Mouse (Mus musculus): ENCODE results near the gene Zfp106.

The Zfp106 gene

GRCm38 (mm10) chr2:120544732-120545131 is 18.9 kb downstream of the Zfp106 start:
- no peak for DNase-seq (ENCODE audit: low spot score)

GRCm38 (mm10) chr2:120539778-120540208 is 23.9 kb downstream of the Zfp106 start:
- DNase-seq (ENCODE audit: low spot score): no peak

GRCm38 (mm10) chr2:120539333-120539732 is 24.3 kb downstream of the Zfp106 start:
- no peak for DNase-seq (ENCODE audit: low spot score)

- no peak for DNase-seq (ENCODE audit: low spot score)
Observed at GRCm38 (mm10) chr2:120531223-120531622, 32.4 kb downstream of the Zfp106 start.

DNA sequence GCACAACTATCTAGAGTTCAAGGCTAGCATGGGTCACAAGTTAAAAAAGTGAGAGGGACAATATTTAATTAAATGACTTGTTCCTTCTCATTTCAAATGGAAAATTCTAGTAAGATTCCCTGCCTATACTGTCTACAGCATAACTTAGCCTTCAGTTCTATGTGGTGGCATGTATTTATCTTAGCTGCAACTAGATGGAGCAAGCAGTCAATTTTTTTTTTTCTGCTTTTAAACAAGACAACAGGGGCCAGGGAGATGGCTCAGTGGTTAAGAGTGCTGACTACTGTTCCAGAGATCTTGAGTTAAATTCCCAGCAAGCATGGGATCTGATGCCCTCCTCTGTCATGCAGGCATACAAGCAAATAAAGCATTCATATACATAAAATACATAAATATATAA is 34.1 kb downstream of the Zfp106 start:
- no peak for DNase-seq (ENCODE audit: low spot score)

DNA sequence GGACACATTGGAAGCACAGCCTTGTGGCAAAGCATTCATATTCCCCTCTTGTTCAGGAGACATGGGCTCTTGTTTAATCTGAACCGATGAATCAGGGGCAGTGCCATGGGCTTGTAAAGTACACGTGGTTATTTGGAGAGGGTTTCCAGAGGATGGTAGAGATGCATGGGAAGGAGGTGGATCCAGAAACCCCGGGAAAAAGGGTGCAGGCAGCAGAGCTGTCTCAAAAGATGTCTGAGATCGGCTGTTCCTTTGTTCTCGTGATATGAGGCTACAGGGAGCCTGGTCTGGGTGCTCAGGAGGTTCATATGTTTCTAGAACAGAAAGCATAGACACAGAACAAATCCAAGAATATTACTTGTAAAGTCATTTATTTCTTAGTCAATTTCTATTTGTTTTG is 36.9 kb downstream of the Zfp106 start:
- DNase-seq (ENCODE audit: low spot score): no peak

DNA sequence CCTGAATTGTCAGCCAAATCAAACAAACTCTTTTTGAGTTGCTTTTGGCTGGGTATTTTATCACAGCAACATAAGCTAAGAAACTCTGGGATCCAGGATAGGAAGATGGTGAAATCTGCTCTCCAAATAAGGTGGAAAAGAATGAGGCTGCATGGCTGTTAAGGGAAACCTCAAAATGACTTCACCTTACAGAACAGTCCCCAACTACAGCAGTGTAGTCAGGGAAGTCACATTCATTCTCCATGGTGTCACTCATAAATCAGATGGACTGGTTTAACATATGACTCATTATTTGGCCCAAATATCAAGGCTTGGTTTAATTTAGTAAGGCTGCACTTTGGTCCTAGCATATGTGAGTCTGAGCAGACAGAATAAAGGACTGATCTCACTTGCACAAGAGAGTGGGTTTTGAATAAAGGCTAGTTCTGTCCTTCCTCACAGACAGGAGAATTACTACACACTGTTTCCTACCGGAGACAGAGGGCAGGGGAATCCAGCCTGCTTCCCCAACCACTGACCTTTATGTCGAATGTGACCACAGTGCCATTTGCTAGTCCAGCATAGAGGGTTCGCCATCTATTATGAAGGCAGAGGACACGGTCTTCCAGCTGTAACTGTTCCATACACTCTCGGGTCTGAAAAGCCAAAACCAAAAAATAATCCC is 45.0 kb downstream of the Zfp106 start:
- no peak for DNase-seq (ENCODE audit: low spot score)

GRCm38 (mm10) chr2:120514181-120514580 is 49.5 kb downstream of the Zfp106 start:
- DNase-seq (ENCODE audit: low spot score): no peak

DNA sequence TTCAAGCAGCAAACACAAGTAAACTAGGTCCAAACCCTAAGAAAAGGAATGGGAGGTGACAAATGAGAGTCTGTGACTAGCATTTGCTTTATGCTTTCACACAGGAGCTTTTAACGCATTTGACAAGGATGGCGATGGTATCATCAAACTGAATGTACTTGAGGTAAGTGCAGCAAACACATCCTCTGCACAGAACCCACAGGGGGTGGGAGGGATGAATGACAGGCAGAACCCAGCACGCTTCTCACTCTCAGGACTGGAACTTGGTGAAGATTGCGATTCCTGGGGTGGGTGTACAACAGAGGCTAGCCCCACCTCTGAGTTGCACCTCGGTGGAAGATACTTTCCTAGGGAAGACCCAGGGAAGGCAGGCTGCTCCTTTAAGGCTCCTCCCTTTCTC is 59.7 kb downstream of the Zfp106 start:
- DNase-seq (ENCODE audit: low spot score): no peak

DNA sequence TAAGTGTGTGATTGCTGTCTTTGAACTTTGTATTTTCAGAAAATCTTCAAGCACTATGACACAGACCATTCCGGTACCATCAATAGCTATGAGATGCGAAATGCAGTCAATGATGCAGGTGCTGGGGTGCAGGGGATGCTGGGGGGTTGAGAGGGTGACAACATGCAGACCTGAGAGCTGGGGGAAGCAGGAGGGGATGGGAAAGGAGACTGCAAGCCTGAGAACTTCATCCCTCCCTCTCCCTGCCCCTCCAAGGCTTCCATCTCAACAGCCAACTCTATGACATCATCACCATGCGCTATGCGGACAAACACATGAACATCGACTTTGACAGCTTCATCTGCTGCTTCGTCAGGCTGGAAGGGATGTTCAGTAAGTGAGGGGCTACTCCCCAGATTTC is 60.5 kb downstream of the Zfp106 start:
- DNase-seq (ENCODE audit: low spot score): no peak

DNA sequence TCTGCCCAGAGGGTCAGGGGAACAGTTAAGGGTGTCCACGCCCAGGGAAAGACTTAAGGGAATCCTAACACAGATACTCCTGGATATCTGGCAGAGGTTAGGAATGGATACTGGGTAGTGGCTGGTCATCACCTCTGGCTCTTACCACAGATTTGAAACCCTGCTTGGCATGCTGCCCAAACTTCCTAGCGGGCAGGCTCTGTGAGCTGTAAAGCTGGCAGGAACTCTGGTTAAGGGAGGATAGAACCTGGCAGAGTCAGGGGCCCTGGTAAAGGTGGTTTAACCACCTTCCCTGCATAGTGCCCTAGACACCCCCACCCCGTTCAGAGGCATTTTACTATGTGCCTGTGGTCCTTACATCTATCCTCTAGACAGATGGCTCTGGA is 61.0 kb downstream of the Zfp106 start:
- DNase-seq (ENCODE audit: low spot score): no peak

GRCm38 (mm10) chr2:120501931-120502604 is 61.6 kb downstream of the Zfp106 start:
- no peak for DNase-seq (ENCODE audit: low spot score)

- peak; percentile 20 for DNase-seq (ENCODE audit: low spot score)
Observed at GRCm38 (mm10) chr2:120501136-120501918, 62.3 kb downstream of the Zfp106 start.

GRCm38 (mm10) chr2:120499971-120500471 is 63.6 kb downstream of the Zfp106 start:
- no peak for DNase-seq (ENCODE audit: low spot score)

GRCm38 (mm10) chr2:120496511-120496910 is 67.1 kb downstream of the Zfp106 start:
- DNase-seq (ENCODE audit: low spot score): no peak

DNA sequence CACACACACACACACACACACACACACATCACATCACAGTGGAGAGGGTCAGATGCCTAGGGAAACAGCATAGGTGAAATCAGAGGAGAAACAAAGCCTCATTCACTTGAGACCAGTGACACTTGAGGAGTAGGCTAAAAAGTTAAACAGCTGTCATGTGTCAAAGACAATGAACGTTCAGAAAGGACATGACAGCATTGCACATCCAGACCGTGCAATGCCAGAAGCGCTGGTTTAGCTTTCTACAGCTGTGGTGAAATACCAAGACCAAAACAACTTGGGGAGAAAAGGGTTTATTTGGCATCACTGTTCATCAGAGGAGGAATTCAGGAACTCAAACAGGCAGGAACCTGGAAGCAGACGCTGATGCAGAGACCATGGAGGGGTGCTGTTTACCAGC is 70.4 kb downstream of the Zfp106 start:
- no peak for DNase-seq (ENCODE audit: low spot score)

DNA sequence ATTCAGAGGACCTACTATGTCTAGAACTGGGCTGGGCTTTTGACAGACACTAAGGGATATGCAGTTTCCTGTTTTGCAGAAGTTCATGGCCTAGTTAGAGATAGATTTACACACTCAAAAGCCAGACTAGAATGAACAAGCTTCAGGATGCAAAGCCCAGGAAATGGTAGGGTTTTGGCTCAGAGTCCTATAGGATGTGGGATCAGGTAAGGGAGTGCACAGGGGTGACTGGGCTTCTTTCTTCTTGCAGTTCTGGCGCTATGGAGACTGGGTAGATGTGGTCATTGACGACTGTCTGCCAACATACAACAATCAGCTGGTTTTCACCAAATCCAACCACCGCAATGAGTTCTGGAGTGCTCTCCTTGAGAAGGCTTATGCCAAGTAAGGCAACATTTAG is 79.4 kb downstream of the Zfp106 start:
- DNase-seq (ENCODE audit: low spot score): no peak

GRCm38 (mm10) chr2:120482506-120483389 is 80.9 kb downstream of the Zfp106 start:
- no peak for DNase-seq (ENCODE audit: low spot score)

GRCm38 (mm10) chr2:120481921-120482320 is 81.7 kb downstream of the Zfp106 start:
- no peak for DNase-seq (ENCODE audit: low spot score)

DNA sequence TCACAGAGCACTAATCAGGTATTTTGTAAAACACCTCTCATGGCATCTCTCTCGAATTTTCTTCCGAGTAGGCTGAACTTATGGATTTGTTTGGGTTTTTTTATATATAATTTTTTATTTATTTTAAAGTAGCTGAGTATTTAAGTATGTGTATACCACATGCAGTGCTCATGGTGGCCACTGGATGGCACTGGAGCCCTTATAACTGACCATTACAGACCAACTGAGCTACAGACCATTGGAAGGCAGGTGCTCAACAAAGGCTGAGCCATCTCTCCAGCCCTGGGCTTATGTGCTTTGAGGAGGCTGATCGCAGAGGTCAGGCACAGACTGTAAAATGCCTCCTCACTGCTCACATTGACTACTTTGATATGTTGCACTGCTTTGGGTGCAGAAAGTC is 85.0 kb downstream of the Zfp106 start:
- peak; percentile 81 for DNase-seq (ENCODE audit: low spot score)

GRCm38 (mm10) chr2:120476277-120477087 is 87.2 kb downstream of the Zfp106 start:
- DNase-seq (ENCODE audit: low spot score): no peak
